Mouse (Mus musculus) heart, adult 2 months (tissue): ENCODE data around the gene Plpp3. TPM values are rescaled to one million over a fixed set of nuclear protein-coding genes. Genes with fewer than 3 reads are reported as not detected.

Experiments used
- DNase-seq, 2 experiments: peaks; one replicate each; pipeline ENCODE4 v3.0.0; 2021
- H3K27ac ChIP-seq: fragments of 200-600 bp; 2 replicates; pipeline ENCODE4 v1.8.1; 2022
- H3K27me3 ChIP-seq: fragments of 200-500 bp; 2 replicates; pipeline ENCODE4 v1.6.1; 2012; ENCODE audit warnings: mild to moderate bottlenecking, low read length, inconsistent platforms, mixed read lengths; ENCODE audit not compliant: control insufficient read depth, insufficient read depth
- H3K36me3 ChIP-seq: fragments of 200-500 bp; 2 replicates; pipeline ENCODE4 v1.6.1; 2012; ENCODE audit warnings: low read length, inconsistent platforms; ENCODE audit not compliant: control insufficient read depth, insufficient read depth
- H3K4me1 ChIP-seq: fragments of 200-500 bp; 2 replicates; pipeline ENCODE4 v1.6.1; 2011; ENCODE audit warnings: low read length; ENCODE audit not compliant: control insufficient read depth, insufficient read depth
- H3K4me3 ChIP-seq: fragments of 200-600 bp; 2 replicates; pipeline ENCODE4 v1.8.1; 2022
- H3K79me2 ChIP-seq: fragments of 200-500 bp; replicated peaks from 2 replicates; pipeline ENCODE4 v1.6.1; 2012; ENCODE audit warnings: mild to moderate bottlenecking, inconsistent platforms, low read length, moderate library complexity, mixed read lengths; ENCODE audit not compliant: control insufficient read depth, insufficient read depth
- H3K9ac ChIP-seq: fragments of 200-500 bp; 2 replicates; pipeline ENCODE4 v1.6.1; 2012; ENCODE audit warnings: low read depth, mild to moderate bottlenecking, control low read depth, inconsistent platforms, low read length, mixed read lengths
- CTCF ChIP-seq: fragments of 200-600 bp; IDR thresholded peaks from 2 replicates; pipeline ENCODE4 v1.8.1; 2022; ENCODE audit warnings: antibody characterized with exemption, mild to moderate bottlenecking, moderate library complexity
- EP300 ChIP-seq: fragments of 200-500 bp; IDR thresholded peaks from 2 replicates; pipeline ENCODE4 v1.6.1; 2011; ENCODE audit warnings: low read depth, low read length, control low read depth; ENCODE audit not compliant: insufficient read depth
- POLR2A ChIP-seq: fragments of 200-500 bp; IDR thresholded peaks from 2 replicates; pipeline ENCODE4 v1.6.1; 2011; ENCODE audit warnings: mild to moderate bottlenecking, low read depth, low read length, control low read depth; ENCODE audit not compliant: insufficient read depth
- WGBS: fragments of 180-500 bp; shearing (Covaris S2); methylation state at CpG from one replicate; pipeline ENCODE4 v1.1.7; 2018; 5-methylcytosine and 5-hydroxymethylcytosine counted together
- intact Hi-C: fragments of 180-260 bp; cut with DNase I; formaldehyde crosslinking; loops from one replicate; pipeline ENCODE4 v1.15.1; 2025
- polyA plus RNA-seq: library from polyadenylated mRNA; depleted of rRNA; stranded (reverse); fragments of >200 nt; gene quantifications from 2 replicates; pipeline ENCODE4 v1.2.3, GENCODE M21; 2012
- total RNA-seq, 2 experiments: library from RNA; stranded (reverse); gene quantifications; 2 replicates each; pipeline ENCODE4 v1.2.3; 2021

Gene Plpp3
- total and polyA plus RNA-seq, 3 experiments = 64.8 to 76.9 (median 74.0) TPM

DNA sequence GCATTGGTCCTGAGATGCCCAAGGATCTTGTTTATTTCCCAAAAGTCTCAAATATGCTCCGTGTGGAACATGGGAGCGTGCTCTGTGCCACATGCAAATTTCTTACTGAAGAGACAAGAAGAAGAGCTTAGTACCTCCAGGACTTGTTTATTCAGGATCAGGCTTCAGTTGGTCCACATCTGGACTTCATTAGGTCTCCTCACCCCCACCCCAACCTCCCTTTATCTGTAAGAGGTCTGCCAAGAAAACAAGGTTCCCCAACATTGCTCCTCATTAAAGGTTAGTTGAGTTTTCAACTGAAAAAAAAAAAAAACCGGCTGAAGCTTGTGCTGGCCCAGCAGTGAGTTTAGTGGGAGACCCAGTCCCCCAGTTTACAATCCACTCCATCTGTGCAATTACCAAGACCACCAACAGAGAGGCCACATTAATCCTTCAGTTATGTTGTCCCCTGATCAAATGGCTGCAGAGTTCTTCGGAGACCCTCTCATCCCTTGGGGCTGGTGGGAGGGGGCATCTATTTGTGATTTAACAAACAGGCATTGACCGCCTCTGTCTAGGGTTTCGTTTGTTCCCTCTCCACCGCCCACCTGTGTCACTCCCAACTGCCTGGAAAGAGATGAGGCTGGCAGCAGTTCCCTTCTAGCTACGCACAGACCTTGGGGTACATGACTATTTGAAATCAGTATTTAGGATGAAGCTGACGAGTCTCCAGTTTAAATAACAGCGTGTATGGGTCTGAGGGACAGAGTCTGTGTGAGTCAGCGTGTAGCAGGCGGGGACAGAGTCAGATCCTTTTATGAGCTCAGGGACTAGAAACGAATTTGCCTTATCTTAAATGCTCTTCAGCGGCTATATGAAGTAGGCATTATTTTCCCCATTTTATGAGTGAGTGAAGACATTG is 43.7 kb downstream of the Plpp3 start:
- H3K36me3 ChIP-seq = peaks cover 30% of the 10 kb centered on the region
- intact Hi-C loops = no loop called here
- H3K4me1 ChIP-seq = peaks cover 22% of the 10 kb centered on the region
- no peak overlapping the region; the same call in 1 of the 2 replicates for H3K27ac ChIP-seq
- H3K27me3 ChIP-seq = no peaks in the 10 kb centered on the region
- H3K4me3 ChIP-seq = no peak overlapping the region
- DNase-seq = no peak
- 73% methylated on average over 14 of the region's 14 CpGs for WGBS
- no peak overlapping the region for H3K9ac ChIP-seq
- TF ChIP-seq CTCF (no peak), EP300 (no peak)
- peaks cover 2% of the 10 kb centered on the region; the same call in 1 of the 2 replicates for H3K79me2 ChIP-seq

DNA sequence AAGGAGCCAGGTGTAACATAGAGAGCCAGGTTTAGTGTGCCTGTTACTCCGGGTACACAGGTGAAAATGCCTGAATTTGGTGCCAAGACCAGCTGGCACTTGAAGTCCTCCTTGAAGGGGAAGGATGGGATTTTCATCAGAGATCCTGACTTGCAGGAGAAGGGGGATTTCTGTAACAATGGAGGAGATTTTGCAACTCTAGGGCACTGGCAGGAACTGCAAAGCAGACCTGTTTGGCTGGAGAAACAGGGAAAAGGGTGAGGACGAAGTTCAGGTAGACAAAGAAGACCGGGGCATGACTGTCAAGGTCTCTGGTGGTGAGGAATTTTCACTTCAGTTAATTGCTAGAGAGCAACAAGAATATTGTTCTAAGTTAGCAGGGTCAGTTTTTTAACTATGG is 45.3 kb downstream of the Plpp3 start:
- Histone ChIP-seq H3K27ac (no peak overlapping the region), H3K4me1 (peaks cover 35% of the 10 kb centered on the region), H3K4me3 (no peak overlapping the region), H3K9ac (no peak overlapping the region), H3K79me2 (peaks cover 2% of the 10 kb centered on the region; the same call in 1 of the 2 replicates), H3K27me3 (no peaks in the 10 kb centered on the region), H3K36me3 (peaks cover 31% of the 10 kb centered on the region)
- no peak for TF ChIP-seq EP300
- intact Hi-C loops = no loop called here
- WGBS = 78% methylated on average over 3 of the region's 3 CpGs
- DNase-seq = no peak

GRCm38 (mm10) chr4:105203303-105203761 is 46.2 kb downstream of the Plpp3 start:
- H3K4me3 ChIP-seq = no peak overlapping the region
- peaks cover 28% of the 10 kb centered on the region for H3K36me3 ChIP-seq
- peaks cover 2% of the 10 kb centered on the region for H3K79me2 ChIP-seq
- DNase-seq = no peak
- H3K27ac ChIP-seq = peak overlapping the region; percentile 76; the same call in 1 of the 2 replicates
- WGBS = 64% methylated on average over 2 of the region's 2 CpGs
- no peak for TF ChIP-seq EP300
- TF ChIP-seq CTCF = no peak
- no peak for TF ChIP-seq POLR2A
- H3K27me3 ChIP-seq = no peaks in the 10 kb centered on the region
- intact Hi-C loops = no loop called here
- H3K9ac ChIP-seq = no peak overlapping the region
- peaks cover 38% of the 10 kb centered on the region for H3K4me1 ChIP-seq

GRCm38 (mm10) chr4:105204071-105204470 is 46.9 kb downstream of the Plpp3 start:
- peak overlapping the region; percentile 76 for H3K27ac ChIP-seq
- no peak for DNase-seq

GRCm38 (mm10) chr4:105205045-105205851 is 48.1 kb downstream of the Plpp3 start:
- H3K79me2 ChIP-seq = no peaks in the 10 kb centered on the region; the same call in none of the 2 replicates
- DNase-seq = peak; percentile 80 to 86
- H3K27ac ChIP-seq = peak overlapping the region; percentile 76
- H3K4me1 ChIP-seq = peaks cover 30% of the 10 kb centered on the region
- H3K27me3 ChIP-seq = no peaks in the 10 kb centered on the region
- H3K4me3 ChIP-seq = peak overlapping the region; percentile 15; the same call in 1 of the 2 replicates
- peaks cover 22% of the 10 kb centered on the region for H3K36me3 ChIP-seq
- 0 out of 2 replicates have a peak, but pooled peaks have one; percentile 25 for TF ChIP-seq POLR2A
- peak; percentile 67; the same call in 1 of the 2 replicates for TF ChIP-seq EP300
- TF ChIP-seq CTCF = peak; percentile 45
- no peak overlapping the region for H3K9ac ChIP-seq
- 51% methylated on average over 15 of the region's 15 CpGs for WGBS
- intact Hi-C loops = loop anchor here (1.0 to 2.0 kb wide), 2 partner anchors 11 to 46 kb away; no protein-coding TSS in a partner anchor

More at GRCm38 (mm10) chr4:105204071-105204470, 46.9 kb downstream of the Plpp3 start:
- Histone ChIP-seq H3K4me1 (peaks cover 33% of the 10 kb centered on the region), H3K36me3 (peaks cover 25% of the 10 kb centered on the region), H3K4me3 (no peak overlapping the region), H3K9ac (no peak overlapping the region), H3K27me3 (no peaks in the 10 kb centered on the region), H3K79me2 (no peaks in the 10 kb centered on the region; the same call in none of the 2 replicates)
- TF ChIP-seq EP300 (no peak), CTCF (0 out of 2 replicates have a peak, but pooled peaks have one; percentile 6), POLR2A (no peak)
- intact Hi-C loops = loop anchor here (2.0 kb wide), 1 partner anchor 45 kb away; no protein-coding TSS in a partner anchor
- 47% methylated on average over 9 of the region's 9 CpGs for WGBS
